Mouse (Mus musculus) C2C12 (cell line): Measurements from ENCODE around the gene Bend3. TPM values are rescaled to one million over a fixed set of nuclear protein-coding genes. Genes with fewer than 3 reads are reported as not detected.

Experiments used
- H3K27me3 ChIP-seq: one replicate; pipeline ENCODE4 v1.6.1; 2011; ENCODE audit not compliant: control insufficient read depth, insufficient read depth, insufficient read length
- H3K36me3 ChIP-seq: one replicate; pipeline ENCODE4 v1.6.1; 2011; ENCODE audit not compliant: control insufficient read depth, insufficient read depth
- H3K4me3 ChIP-seq: one replicate; pipeline ENCODE4 v1.5.1; 2011; ENCODE audit warnings: mild to moderate bottlenecking, control low read depth; ENCODE audit not compliant: poor library complexity, insufficient read depth, severe bottlenecking
- H3K79me2 ChIP-seq: one replicate; pipeline ENCODE4 v1.6.1; 2011; ENCODE audit not compliant: control insufficient read depth, insufficient read depth
- H3K79me3 ChIP-seq: one replicate; pipeline ENCODE4 v1.6.1; 2011; ENCODE audit warnings: low read depth, control low read depth
- H3ac ChIP-seq: one replicate; pipeline ENCODE3; 2011; ENCODE audit warnings: low read depth; ENCODE audit not compliant: control insufficient read depth, insufficient read length
- CEBPB ChIP-seq: IDR thresholded peaks from one replicate; pipeline ENCODE4 v1.6.1; 2011; ENCODE audit warnings: low read depth, mild to moderate bottlenecking, control low read depth, moderate library complexity
- CTCF ChIP-seq: IDR thresholded peaks from one replicate; pipeline ENCODE4 v1.5.1; 2011; ENCODE audit not compliant: control insufficient read depth, insufficient read depth, insufficient read length
- FOSL1 ChIP-seq: IDR thresholded peaks from one replicate; pipeline ENCODE4 v1.8.0; 2011; ENCODE audit warnings: mild to moderate bottlenecking, low read length; ENCODE audit not compliant: poor library complexity, insufficient read depth, severe bottlenecking
- MAX ChIP-seq: IDR thresholded peaks from one replicate; pipeline ENCODE4 v1.6.1; 2011; ENCODE audit warnings: mild to moderate bottlenecking, control low read depth
- MYOD1 ChIP-seq: IDR thresholded peaks from one replicate; pipeline ENCODE4 v1.6.1; 2011; ENCODE audit warnings: low read depth; ENCODE audit not compliant: control insufficient read depth, insufficient read length
- MYOG ChIP-seq: IDR thresholded peaks from one replicate; pipeline ENCODE4 v1.6.1; 2011; ENCODE audit not compliant: control insufficient read depth, insufficient read length; ENCODE audit errors: extremely low read depth
- USF1 ChIP-seq: IDR thresholded peaks from one replicate; pipeline ENCODE4 v1.6.1; 2011; ENCODE audit warnings: low read depth, mild to moderate bottlenecking, control low read depth, moderate library complexity
- polyA plus RNA-seq: library from polyadenylated mRNA; unstranded; fragments of >200 nt; fragmentation: generic; extraction: Trizol; gene quantifications from one replicate; pipeline ENCODE4 v1.2.1, GENCODE M21; 2012; ENCODE audit warnings: missing spikeins

Bend3 gene
- polyA plus RNA-seq, 1 experiment: 7.0 TPM

DNA sequence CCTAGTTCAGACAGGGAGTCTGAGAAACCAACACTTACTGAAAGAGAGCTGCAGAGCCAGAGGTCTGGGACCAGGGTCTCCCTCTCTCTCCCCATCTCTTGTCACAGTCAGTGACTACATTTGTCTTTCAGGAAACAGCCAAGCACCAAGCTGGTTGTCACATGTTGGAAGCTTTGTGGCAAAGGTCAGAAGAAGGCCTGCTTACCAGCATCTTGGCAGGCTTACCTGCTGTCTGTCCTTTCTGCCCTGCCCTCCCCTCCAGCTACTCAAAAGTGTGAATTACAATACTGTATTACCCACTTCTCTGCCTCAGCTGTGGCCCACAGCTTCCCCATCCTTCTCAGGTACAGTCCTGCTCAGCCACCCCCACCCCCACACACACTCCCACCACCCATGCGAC lies 24.4 kb upstream of the Bend3 start:
- TF ChIP-seq CEBPB (no peak), USF1 (no peak), MAX (no peak), CTCF (no peak), FOSL1 (no peak), MYOG (no peak), MYOD1 (no peak)
- no peaks in the 10 kb centered on the region for H3K36me3 ChIP-seq
- no peak overlapping the region for H3K4me3 ChIP-seq
- H3ac ChIP-seq: no peak overlapping the region
- no peaks in the 10 kb centered on the region for H3K27me3 ChIP-seq
- H3K79me2 ChIP-seq: no peaks in the 10 kb centered on the region
- no peaks in the 10 kb centered on the region for H3K79me3 ChIP-seq

DNA sequence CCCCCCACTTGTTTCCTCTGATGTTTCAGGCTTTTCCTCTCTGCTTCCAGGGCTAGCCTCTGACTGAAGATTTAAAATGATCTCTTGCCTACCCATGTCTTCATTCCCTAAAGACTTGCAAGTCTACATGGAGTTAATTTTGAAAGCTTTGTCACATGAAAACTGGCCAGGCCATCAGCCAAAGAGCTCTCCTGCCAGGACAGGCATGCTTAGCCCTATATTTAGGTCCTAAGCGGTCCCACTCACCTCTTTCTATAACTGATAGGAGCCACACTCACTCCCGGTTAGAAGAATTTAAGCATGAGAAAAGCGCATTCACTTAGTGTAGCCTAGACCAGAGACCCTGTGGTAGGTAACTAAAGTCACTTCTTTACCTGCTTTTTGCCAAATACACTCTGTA lies 24.0 kb upstream of the Bend3 start:
- Histone ChIP-seq H3K27me3 (no peaks in the 10 kb centered on the region), H3ac (no peak overlapping the region), H3K4me3 (no peak overlapping the region), H3K79me3 (no peaks in the 10 kb centered on the region), H3K79me2 (no peaks in the 10 kb centered on the region), H3K36me3 (no peaks in the 10 kb centered on the region)
- TF ChIP-seq CEBPB (no peak), MYOG (no peak), CTCF (no peak), MAX (no peak), MYOD1 (no peak), FOSL1 (no peak), USF1 (no peak)

- Histone ChIP-seq H3K27me3 (no peaks in the 10 kb centered on the region), H3ac (no peak overlapping the region), H3K79me2 (no peaks in the 10 kb centered on the region), H3K4me3 (no peak overlapping the region), H3K79me3 (no peaks in the 10 kb centered on the region), H3K36me3 (no peaks in the 10 kb centered on the region)
- TF ChIP-seq CTCF (no peak), MAX (no peak), CEBPB (no peak), MYOG (no peak), MYOD1 (no peak), FOSL1 (no peak), USF1 (no peak)
These were observed 15.8 kb upstream of the Bend3 start for GRCm38 (mm10) chr10:43462821-43463220.

DNA sequence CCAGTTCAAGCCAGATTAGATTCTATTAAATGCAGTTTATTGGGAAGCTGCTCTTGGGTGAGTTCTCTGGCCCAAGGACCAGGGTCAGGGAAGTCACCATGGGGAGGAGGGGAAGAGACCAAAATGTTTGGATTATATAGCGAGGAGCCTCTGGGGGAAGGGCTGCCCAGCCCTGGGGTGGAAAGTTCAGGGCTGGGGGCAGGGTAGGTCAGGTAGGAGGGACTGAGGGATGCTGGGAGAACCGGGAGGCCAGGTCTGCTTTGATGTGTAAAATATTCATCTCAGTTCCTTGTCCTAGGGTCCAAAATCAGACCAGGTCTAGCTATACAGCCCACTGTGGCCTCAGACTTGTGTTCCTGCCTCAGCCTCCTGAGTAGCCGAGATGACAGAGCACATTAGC lies 15.4 kb upstream of the Bend3 start:
- TF ChIP-seq USF1 (no peak), MAX (no peak), FOSL1 (no peak), MYOG (no peak), CEBPB (no peak), MYOD1 (no peak), CTCF (no peak)
- no peaks in the 10 kb centered on the region for H3K36me3 ChIP-seq
- no peaks in the 10 kb centered on the region for H3K27me3 ChIP-seq
- no peak overlapping the region for H3ac ChIP-seq
- no peaks in the 10 kb centered on the region for H3K79me2 ChIP-seq
- H3K4me3 ChIP-seq: no peak overlapping the region
- no peaks in the 10 kb centered on the region for H3K79me3 ChIP-seq

GRCm38 (mm10) chr10:43466223-43466622 lies 12.4 kb upstream of the Bend3 start:
- Histone ChIP-seq H3K36me3 (no peaks in the 10 kb centered on the region), H3K79me3 (no peaks in the 10 kb centered on the region), H3ac (no peak overlapping the region), H3K4me3 (no peak overlapping the region), H3K27me3 (no peaks in the 10 kb centered on the region), H3K79me2 (no peaks in the 10 kb centered on the region)
- TF ChIP-seq CTCF: no peak
- TF ChIP-seq FOSL1: no peak
- TF ChIP-seq USF1: no peak
- TF ChIP-seq MAX: no peak
- no peak for TF ChIP-seq CEBPB
- no peak for TF ChIP-seq MYOG
- TF ChIP-seq MYOD1: no peak

DNA sequence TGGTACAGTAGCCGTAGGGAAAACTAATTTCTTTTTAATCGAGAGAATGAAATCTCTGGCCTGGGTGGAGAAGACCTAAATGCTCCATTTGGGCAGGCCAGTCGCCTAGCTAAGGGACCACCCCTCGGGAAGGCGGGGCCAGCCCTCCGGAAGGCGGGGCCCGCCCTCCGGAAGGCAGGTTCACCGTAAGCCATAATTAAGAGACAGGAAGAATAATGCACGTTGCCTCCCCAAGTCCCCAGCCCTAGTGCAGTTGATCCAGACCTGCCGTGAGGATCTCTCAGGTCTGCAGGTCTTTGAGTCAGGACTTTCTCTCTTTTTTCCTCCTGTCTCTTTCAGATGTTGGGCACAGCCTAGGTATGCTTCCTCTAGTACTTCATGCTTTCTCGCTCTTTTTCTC lies 11.0 kb upstream of the Bend3 start:
- Histone ChIP-seq H3K27me3 (no peaks in the 10 kb centered on the region), H3K79me3 (no peaks in the 10 kb centered on the region), H3K36me3 (no peaks in the 10 kb centered on the region), H3K79me2 (no peaks in the 10 kb centered on the region), H3K4me3 (no peak overlapping the region), H3ac (no peak overlapping the region)
- TF ChIP-seq MYOG (no peak), CTCF (no peak), FOSL1 (no peak), USF1 (no peak), MYOD1 (no peak), MAX (no peak), CEBPB (no peak)
